Mouse (Mus musculus): ENCODE measurements around the gene Chrm1. TPM values are rescaled to one million over a fixed set of nuclear protein-coding genes. Genes with fewer than 3 reads are reported as not detected.

Chrm1 gene
- polyA plus RNA-seq, 1 experiment, result not detected

GRCm38 (mm10) chr19:8692740-8693139 is 29.2 kb downstream of the Chrm1 start:
- H3K27ac ChIP-seq (ENCODE audit: control insufficient read depth, insufficient read depth, low read depth, low read length, poor library complexity), result no peak overlapping the region
- TF ChIP-seq CTCF (IDR thresholded peaks at IDR 0.05; ENCODE audit: control insufficient read depth, insufficient read depth, low read length), result no peak
- no peak for TF ChIP-seq POLR2A (IDR thresholded peaks at IDR 0.05; ENCODE audit: borderline replicate concordance, control insufficient read depth, low read depth, low read length)
- WGBS, result 80% methylated on average over 5 of the region's 5 CpGs
- no peaks in the 10 kb centered on the region for H3K4me1 ChIP-seq (ENCODE audit: control insufficient read depth, insufficient read depth, low read length)
- H3K4me3 ChIP-seq (replicated peaks; ENCODE audit: control insufficient read depth, low read depth, low read length), result no peak overlapping the region

- TF ChIP-seq CTCF (IDR thresholded peaks at IDR 0.05; ENCODE audit: control insufficient read depth, insufficient read depth, low read length) (peak; percentile 70), POLR2A (IDR thresholded peaks at IDR 0.05; ENCODE audit: borderline replicate concordance, control insufficient read depth, low read depth, low read length) (no peak)
- H3K4me3 ChIP-seq (replicated peaks; ENCODE audit: control insufficient read depth, low read depth, low read length), result no peak overlapping the region
- 32% methylated on average over 6 of the region's 6 CpGs for WGBS
These were observed 31.7 kb downstream of the Chrm1 start for GRCm38 (mm10) chr19:8695330-8695729.

GRCm38 (mm10) chr19:8699652-8700051 is 36.1 kb downstream of the Chrm1 start:
- 78% methylated on average over 9 of the region's 9 CpGs for WGBS
- Histone ChIP-seq H3K4me3 (replicated peaks; ENCODE audit: control insufficient read depth, low read depth, low read length) (no peak overlapping the region), H3K27ac (ENCODE audit: control insufficient read depth, insufficient read depth, low read depth, low read length, poor library complexity) (no peak overlapping the region), H3K4me1 (ENCODE audit: control insufficient read depth, insufficient read depth, low read length) (no peaks in the 10 kb centered on the region)
- no peak for TF ChIP-seq POLR2A (IDR thresholded peaks at IDR 0.05; ENCODE audit: borderline replicate concordance, control insufficient read depth, low read depth, low read length)
- 0 out of 2 replicates have a peak, but pooled peaks have one; percentile 7 for TF ChIP-seq CTCF (IDR thresholded peaks at IDR 0.05; ENCODE audit: control insufficient read depth, insufficient read depth, low read length)

More at GRCm38 (mm10) chr19:8695330-8695729, 31.7 kb downstream of the Chrm1 start:
- Histone ChIP-seq H3K27ac (ENCODE audit: control insufficient read depth, insufficient read depth, low read depth, low read length, poor library complexity) (no peak overlapping the region), H3K4me1 (ENCODE audit: control insufficient read depth, insufficient read depth, low read length) (no peaks in the 10 kb centered on the region)

DNA sequence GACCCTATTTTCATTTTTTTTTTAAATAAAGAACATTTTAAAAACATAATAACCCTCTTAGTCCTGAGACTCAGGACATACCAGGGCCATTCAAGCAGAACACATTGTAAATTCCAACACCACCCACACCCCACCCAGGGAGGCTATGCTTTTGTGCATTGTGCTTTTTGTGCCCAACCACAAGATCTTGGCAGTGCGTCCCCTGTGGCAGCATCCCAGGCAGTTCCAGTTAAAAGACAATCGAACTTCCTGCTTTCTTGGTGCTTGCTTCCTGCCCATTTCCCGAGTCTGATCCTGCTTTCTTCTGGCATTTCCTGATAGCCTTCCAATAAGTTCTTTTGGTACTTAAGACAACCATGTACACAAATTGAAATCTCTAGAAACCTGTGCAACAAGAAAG is 38.9 kb downstream of the Chrm1 start:
- H3K4me3 ChIP-seq (replicated peaks; ENCODE audit: control insufficient read depth, low read depth, low read length), result no peak overlapping the region
- H3K4me1 ChIP-seq (ENCODE audit: control insufficient read depth, insufficient read depth, low read length), result no peaks in the 10 kb centered on the region
- WGBS, result 15% methylated on average over 3 of the region's 3 CpGs
- TF ChIP-seq POLR2A (IDR thresholded peaks at IDR 0.05; ENCODE audit: borderline replicate concordance, control insufficient read depth, low read depth, low read length), result no peak
- TF ChIP-seq CTCF (IDR thresholded peaks at IDR 0.05; ENCODE audit: control insufficient read depth, insufficient read depth, low read length), result no peak
- no peak overlapping the region for H3K27ac ChIP-seq (ENCODE audit: control insufficient read depth, insufficient read depth, low read depth, low read length, poor library complexity)

GRCm38 (mm10) chr19:8703571-8703970 is 40.0 kb downstream of the Chrm1 start:
- Histone ChIP-seq H3K4me3 (replicated peaks; ENCODE audit: control insufficient read depth, low read depth, low read length) (no peak overlapping the region), H3K4me1 (ENCODE audit: control insufficient read depth, insufficient read depth, low read length) (no peaks in the 10 kb centered on the region), H3K27ac (ENCODE audit: control insufficient read depth, insufficient read depth, low read depth, low read length, poor library complexity) (no peak overlapping the region)
- TF ChIP-seq POLR2A (IDR thresholded peaks at IDR 0.05; ENCODE audit: borderline replicate concordance, control insufficient read depth, low read depth, low read length), result no peak
- no peak for TF ChIP-seq CTCF (IDR thresholded peaks at IDR 0.05; ENCODE audit: control insufficient read depth, insufficient read depth, low read length)
- WGBS, result 71% methylated on average over 4 of the region's 4 CpGs

- TF ChIP-seq POLR2A (IDR thresholded peaks at IDR 0.05; ENCODE audit: borderline replicate concordance, control insufficient read depth, low read depth, low read length), result no peak
- TF ChIP-seq CTCF (IDR thresholded peaks at IDR 0.05; ENCODE audit: control insufficient read depth, insufficient read depth, low read length), result no peak
These were observed 41.6 kb downstream of the Chrm1 start for GRCm38 (mm10) chr19:8705026-8705708.

GRCm38 (mm10) chr19:8706132-8706667 is 42.6 kb downstream of the Chrm1 start:
- no peak overlapping the region for H3K27ac ChIP-seq (ENCODE audit: control insufficient read depth, insufficient read depth, low read depth, low read length, poor library complexity)
- H3K4me1 ChIP-seq (ENCODE audit: control insufficient read depth, insufficient read depth, low read length), result no peaks in the 10 kb centered on the region
- TF ChIP-seq POLR2A (IDR thresholded peaks at IDR 0.05; ENCODE audit: borderline replicate concordance, control insufficient read depth, low read depth, low read length) (no peak), CTCF (IDR thresholded peaks at IDR 0.05; ENCODE audit: control insufficient read depth, insufficient read depth, low read length) (no peak)
- 81% methylated on average over 7 of the region's 7 CpGs for WGBS
- H3K4me3 ChIP-seq (replicated peaks; ENCODE audit: control insufficient read depth, low read depth, low read length), result no peak overlapping the region

More at GRCm38 (mm10) chr19:8705026-8705708, 41.6 kb downstream of the Chrm1 start:
- Histone ChIP-seq H3K4me1 (ENCODE audit: control insufficient read depth, insufficient read depth, low read length) (no peaks in the 10 kb centered on the region), H3K4me3 (replicated peaks; ENCODE audit: control insufficient read depth, low read depth, low read length) (no peak overlapping the region), H3K27ac (ENCODE audit: control insufficient read depth, insufficient read depth, low read depth, low read length, poor library complexity) (no peak overlapping the region)
- WGBS, result 88% methylated on average over 6 of the region's 6 CpGs

GRCm38 (mm10) chr19:8706930-8707329 is 43.3 kb downstream of the Chrm1 start:
- peaks cover 3% of the 10 kb centered on the region; the same call in 1 of the 2 replicates for H3K4me1 ChIP-seq (ENCODE audit: control insufficient read depth, insufficient read depth, low read length)
- TF ChIP-seq CTCF (IDR thresholded peaks at IDR 0.05; ENCODE audit: control insufficient read depth, insufficient read depth, low read length), result no peak
- TF ChIP-seq POLR2A (IDR thresholded peaks at IDR 0.05; ENCODE audit: borderline replicate concordance, control insufficient read depth, low read depth, low read length), result no peak
- H3K27ac ChIP-seq (ENCODE audit: control insufficient read depth, insufficient read depth, low read depth, low read length, poor library complexity), result no peak overlapping the region
- WGBS, result 90% methylated on average over 7 of the region's 7 CpGs
- no peak overlapping the region for H3K4me3 ChIP-seq (replicated peaks; ENCODE audit: control insufficient read depth, low read depth, low read length)
